Mouse (Mus musculus) olfactory bulb, adult 2 months (tissue): ENCODE measurements at regions not wholly inside any gene's neighbourhood (a gene's known extent, or its start where the extent isn't known, plus 50 kb on each side); places are given as distances from the start of the nearest gene placed in this dataset.

ENCODE experiments used
- CTCF ChIP-seq: fragments of 200-500 bp; IDR thresholded peaks from 2 replicates; pipeline ENCODE4 v1.5.1; 2012; ENCODE audit warnings: low read depth, mild to moderate bottlenecking, low read length, moderate library complexity; ENCODE audit not compliant: insufficient read depth
- POLR2A ChIP-seq: fragments of 200-500 bp; IDR thresholded peaks from 2 replicates; pipeline ENCODE4 v1.6.1; 2012; ENCODE audit warnings: mild to moderate bottlenecking, low read depth, low read length, moderate library complexity; ENCODE audit not compliant: insufficient read depth

GRCm38 (mm10) chr8:49313483-49314278 lies 469.9 kb upstream of the Tenm3 start:
- TF ChIP-seq CTCF, result no peak
- TF ChIP-seq POLR2A, result no peak
